Mouse (Mus musculus): ENCODE data around the gene Spns1.

GRCm38 (mm10) chr7:126367636-126368035 is 9.6 kb downstream of the Spns1 start:
- no peak for TF ChIP-seq CHD2 (IDR thresholded peaks at IDR 0.05; ENCODE audit: low read depth, low read length)
- TF ChIP-seq MAFK (IDR thresholded peaks at IDR 0.05; ENCODE audit: insufficient read depth, low read depth, low read length): no peak
- no peak for TF ChIP-seq ZNF384 (IDR thresholded peaks at IDR 0.05; ENCODE audit: low read depth, low read length)
- no peak for TF ChIP-seq HCFC1 (IDR thresholded peaks at IDR 0.05; ENCODE audit: borderline replicate concordance, insufficient read depth, low read length)
- no peak for TF ChIP-seq ZC3H11A (IDR thresholded peaks at IDR 0.05; ENCODE audit: borderline replicate concordance, low read depth, low read length)
